Mouse (Mus musculus): ENCODE measurements around the gene Picalm. TPM values are rescaled to one million over a fixed set of nuclear protein-coding genes. Genes with fewer than 3 reads are reported as not detected.

Gene Picalm
- polyA plus RNA-seq, 1 experiment from 2014 or later = 28.0 TPM

DNA sequence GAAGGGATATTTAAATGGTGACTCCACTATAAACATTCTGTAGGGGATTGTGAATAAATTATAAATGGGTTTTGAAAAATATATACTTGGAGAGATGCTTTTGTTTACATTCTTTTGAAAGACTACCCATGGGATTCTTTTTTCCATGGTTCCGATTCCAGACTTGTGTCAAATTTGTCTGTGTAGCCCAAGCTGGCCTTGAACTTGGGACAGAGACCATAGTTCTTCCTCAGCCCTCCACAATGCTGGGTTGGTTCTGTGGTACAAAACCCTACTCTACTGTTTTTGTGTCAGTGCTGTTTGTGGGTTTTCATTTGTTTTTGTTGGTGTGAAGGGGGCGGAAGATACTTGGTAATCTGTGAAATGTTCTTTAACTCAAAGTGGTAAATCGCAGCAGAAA lies 2.3 kb downstream of the Picalm start:
- 29% methylated on average over 3 of the region's 3 CpGs for WGBS
- ATAC-seq (replicated peaks; ENCODE audit: insufficient number of reproducible peaks, insufficient read depth, low FRiP score, low read depth) = no peak
- H3K27me3 ChIP-seq = no peaks in the 10 kb centered on the region

GRCm38 (mm10) chr7:90136736-90137135 lies 6.7 kb downstream of the Picalm start:
- no peak for ATAC-seq (replicated peaks; ENCODE audit: insufficient number of reproducible peaks, insufficient read depth, low FRiP score, low read depth)
- no peaks in the 10 kb centered on the region for H3K9me3 ChIP-seq (replicated peaks)
- no peaks in the 10 kb centered on the region for H3K36me3 ChIP-seq
- H3K4me3 ChIP-seq = no peak overlapping the region
- WGBS = 83% methylated on average over 3 of the region's 3 CpGs
- H3K27ac ChIP-seq = no peak overlapping the region
- no peaks in the 10 kb centered on the region for H3K27me3 ChIP-seq
- H3K4me1 ChIP-seq (replicated peaks) = peaks cover 39% of the 10 kb centered on the region
- no peak overlapping the region for H3K4me2 ChIP-seq
- no peak overlapping the region for H3K9ac ChIP-seq

More for the DNA sequence above, 2.3 kb downstream of the Picalm start:
- Histone ChIP-seq H3K4me3 (peak overlapping the region; percentile 97), H3K36me3 (no peaks in the 10 kb centered on the region), H3K9me3 (replicated peaks) (no peaks in the 10 kb centered on the region), H3K4me2 (peak overlapping the region; percentile 87), H3K4me1 (replicated peaks) (peaks cover 22% of the 10 kb centered on the region), H3K9ac (peak overlapping the region; percentile 99), H3K27ac (peak overlapping the region; percentile 100)

GRCm38 (mm10) chr7:90138359-90138758 lies 8.3 kb downstream of the Picalm start:
- no peak overlapping the region for H3K4me2 ChIP-seq
- no peak overlapping the region for H3K9ac ChIP-seq
- no peak overlapping the region for H3K27ac ChIP-seq
- peaks cover 45% of the 10 kb centered on the region for H3K4me1 ChIP-seq (replicated peaks)
- no peak overlapping the region for H3K4me3 ChIP-seq
- no peaks in the 10 kb centered on the region for H3K27me3 ChIP-seq
- no peak for ATAC-seq (replicated peaks; ENCODE audit: insufficient number of reproducible peaks, insufficient read depth, low FRiP score, low read depth)
- no peaks in the 10 kb centered on the region for H3K9me3 ChIP-seq (replicated peaks)
- H3K36me3 ChIP-seq = no peaks in the 10 kb centered on the region
- 62% methylated on average over 4 of the region's 4 CpGs for WGBS

GRCm38 (mm10) chr7:90140290-90140689 lies 10.3 kb downstream of the Picalm start:
- ATAC-seq (replicated peaks; ENCODE audit: insufficient number of reproducible peaks, insufficient read depth, low FRiP score, low read depth) = no peak
- Histone ChIP-seq H3K27me3 (no peaks in the 10 kb centered on the region), H3K4me1 (replicated peaks) (peaks cover 46% of the 10 kb centered on the region), H3K9me3 (replicated peaks) (no peaks in the 10 kb centered on the region), H3K27ac (no peak overlapping the region), H3K9ac (no peak overlapping the region), H3K4me3 (no peak overlapping the region), H3K4me2 (no peak overlapping the region), H3K36me3 (no peaks in the 10 kb centered on the region)
- WGBS = 69% methylated on average over 3 of the region's 3 CpGs

DNA sequence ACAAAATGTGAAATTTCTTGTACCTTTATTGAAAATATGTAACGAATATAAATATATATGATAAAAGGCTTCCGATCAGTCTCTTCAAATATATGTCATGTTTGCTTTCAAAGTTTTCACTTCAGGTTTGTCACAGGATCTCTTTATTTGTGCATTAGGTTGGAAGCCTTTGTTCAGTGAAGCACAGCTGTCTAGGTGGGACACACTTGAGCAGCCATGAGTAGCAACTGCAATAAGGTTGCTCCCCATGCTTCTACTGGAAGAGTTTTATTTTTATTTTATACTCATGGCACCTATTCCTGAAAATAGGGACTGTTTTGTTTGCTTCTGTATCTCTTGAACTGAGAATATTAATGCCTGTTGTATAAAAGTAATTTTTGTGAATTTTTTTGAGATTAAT lies 14.3 kb downstream of the Picalm start:
- Histone ChIP-seq H3K4me1 (replicated peaks) (peaks cover 58% of the 10 kb centered on the region), H3K4me2 (no peak overlapping the region), H3K4me3 (no peak overlapping the region), H3K27me3 (no peaks in the 10 kb centered on the region), H3K9ac (no peak overlapping the region), H3K27ac (no peak overlapping the region), H3K36me3 (no peaks in the 10 kb centered on the region), H3K9me3 (replicated peaks) (no peaks in the 10 kb centered on the region)
- ATAC-seq (replicated peaks; ENCODE audit: insufficient number of reproducible peaks, insufficient read depth, low FRiP score, low read depth) = no peak
- WGBS = 81% methylated on average over 2 of the region's 2 CpGs

- H3K4me1 ChIP-seq (replicated peaks) = peaks cover 55% of the 10 kb centered on the region
- no peaks in the 10 kb centered on the region for H3K27me3 ChIP-seq
- no peak overlapping the region for H3K27ac ChIP-seq
- H3K4me3 ChIP-seq = no peak overlapping the region
- H3K9ac ChIP-seq = no peak overlapping the region
- ATAC-seq (replicated peaks; ENCODE audit: insufficient number of reproducible peaks, insufficient read depth, low FRiP score, low read depth) = no peak
- no peak overlapping the region for H3K4me2 ChIP-seq
- WGBS = 54% methylated on average over 2 of the region's 2 CpGs
- H3K36me3 ChIP-seq = no peaks in the 10 kb centered on the region
- H3K9me3 ChIP-seq (replicated peaks) = no peaks in the 10 kb centered on the region
These were observed 15.0 kb downstream of the Picalm start for GRCm38 (mm10) chr7:90144971-90145370.

DNA sequence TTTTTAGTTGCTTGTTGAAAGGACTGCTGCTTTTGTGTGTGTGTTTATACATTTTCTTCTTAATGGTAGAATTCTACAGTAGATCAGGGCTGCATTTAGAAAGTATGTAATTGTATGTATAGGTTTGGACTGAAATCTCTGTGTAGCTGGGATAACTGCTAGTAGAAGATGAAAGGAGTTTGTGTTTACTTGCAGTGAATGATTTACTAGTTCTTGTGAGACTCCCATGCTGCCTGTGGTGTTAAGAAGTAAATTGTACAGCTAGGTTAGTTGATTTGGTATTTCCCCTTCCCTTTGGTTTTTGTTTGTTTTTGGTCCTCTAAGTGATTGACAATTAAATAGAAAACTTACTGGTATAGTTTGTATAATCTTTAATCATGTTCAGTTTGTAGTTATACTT lies 15.4 kb downstream of the Picalm start:
- Histone ChIP-seq H3K27ac (peak overlapping the region; percentile 88), H3K4me2 (peak overlapping the region; percentile 27; the same call in 1 of the 2 replicates), H3K4me1 (replicated peaks) (peaks cover 55% of the 10 kb centered on the region)

DNA sequence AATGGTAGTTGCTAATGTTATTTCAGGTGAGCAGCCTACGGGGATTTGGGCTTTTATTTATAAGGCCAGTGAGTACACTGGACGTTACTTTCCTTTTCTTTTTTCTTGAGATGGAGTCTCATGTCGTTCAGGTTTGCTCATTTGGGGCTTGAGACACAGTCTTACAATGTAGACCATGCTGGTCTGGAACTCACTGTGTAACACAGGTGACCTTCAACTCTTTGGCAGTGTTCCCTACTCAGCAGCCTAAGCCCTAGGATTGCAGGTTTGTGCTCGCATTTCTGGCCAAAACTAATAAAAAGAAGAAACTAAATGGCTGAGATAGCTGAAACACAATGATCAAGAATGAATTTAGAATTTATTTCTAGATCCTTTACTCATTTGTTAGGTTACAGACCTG lies 15.9 kb downstream of the Picalm start:
- peak overlapping the region; percentile 47 for H3K4me2 ChIP-seq
- peaks cover 54% of the 10 kb centered on the region for H3K4me1 ChIP-seq (replicated peaks)
- no peak overlapping the region for H3K4me3 ChIP-seq
- ATAC-seq (replicated peaks; ENCODE audit: insufficient number of reproducible peaks, insufficient read depth, low FRiP score, low read depth) = peak; percentile 80
- peak overlapping the region; percentile 29 for H3K9ac ChIP-seq
- H3K27ac ChIP-seq = peak overlapping the region; percentile 88
- no peaks in the 10 kb centered on the region for H3K27me3 ChIP-seq
- H3K36me3 ChIP-seq = no peaks in the 10 kb centered on the region
- no peaks in the 10 kb centered on the region for H3K9me3 ChIP-seq (replicated peaks)
- WGBS = 23% methylated on average over 4 of the region's 4 CpGs

More for the DNA sequence above, 15.4 kb downstream of the Picalm start:
- no peaks in the 10 kb centered on the region for H3K36me3 ChIP-seq
- no peak overlapping the region for H3K4me3 ChIP-seq
- H3K9ac ChIP-seq = no peak overlapping the region
- no peaks in the 10 kb centered on the region for H3K9me3 ChIP-seq (replicated peaks)
- no peaks in the 10 kb centered on the region for H3K27me3 ChIP-seq
- ATAC-seq (replicated peaks; ENCODE audit: insufficient number of reproducible peaks, insufficient read depth, low FRiP score, low read depth) = no peak

GRCm38 (mm10) chr7:90146321-90146720 lies 16.3 kb downstream of the Picalm start:
- ATAC-seq (replicated peaks; ENCODE audit: insufficient number of reproducible peaks, insufficient read depth, low FRiP score, low read depth) = peak; percentile 89
- H3K4me3 ChIP-seq = no peak overlapping the region
- H3K27me3 ChIP-seq = no peaks in the 10 kb centered on the region
- H3K9me3 ChIP-seq (replicated peaks) = no peaks in the 10 kb centered on the region
- H3K36me3 ChIP-seq = no peaks in the 10 kb centered on the region
- H3K4me1 ChIP-seq (replicated peaks) = peaks cover 50% of the 10 kb centered on the region
- H3K27ac ChIP-seq = peak overlapping the region; percentile 88
- H3K9ac ChIP-seq = peak overlapping the region; percentile 29
- peak overlapping the region; percentile 47 for H3K4me2 ChIP-seq
- WGBS = 12% methylated on average over 1 of the region's 1 CpGs

GRCm38 (mm10) chr7:90148023-90148422 lies 18.0 kb downstream of the Picalm start:
- peaks cover 47% of the 10 kb centered on the region for H3K4me1 ChIP-seq (replicated peaks)
- H3K4me3 ChIP-seq = no peak overlapping the region
- H3K27ac ChIP-seq = peak overlapping the region; percentile 22; the same call in 1 of the 2 replicates
- H3K27me3 ChIP-seq = no peaks in the 10 kb centered on the region
- WGBS = 17% methylated on average over 2 of the region's 2 CpGs
- H3K36me3 ChIP-seq = no peaks in the 10 kb centered on the region
- H3K4me2 ChIP-seq = no peak overlapping the region
- ATAC-seq (replicated peaks; ENCODE audit: insufficient number of reproducible peaks, insufficient read depth, low FRiP score, low read depth) = no peak
- no peaks in the 10 kb centered on the region for H3K9me3 ChIP-seq (replicated peaks)
- H3K9ac ChIP-seq = no peak overlapping the region

DNA sequence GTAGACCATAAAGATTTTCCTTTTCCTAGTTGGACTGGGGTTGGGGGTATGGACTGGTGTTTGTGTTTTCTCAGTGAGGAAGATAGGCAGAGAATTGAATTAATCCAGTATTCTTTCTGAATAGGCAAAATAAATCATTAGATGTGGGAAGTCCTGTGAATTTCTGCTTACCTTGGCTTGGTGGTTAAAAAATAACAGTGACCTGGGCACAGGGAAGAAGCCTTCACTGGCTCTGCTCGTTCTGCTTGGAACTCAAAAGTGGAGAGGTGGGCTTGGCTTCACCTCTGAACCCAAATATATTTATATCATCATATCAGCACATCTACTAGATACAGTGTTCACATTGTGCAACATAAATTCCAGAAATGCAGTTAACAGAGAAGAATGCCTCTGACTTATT lies 18.5 kb downstream of the Picalm start:
- no peaks in the 10 kb centered on the region for H3K36me3 ChIP-seq
- H3K27me3 ChIP-seq = no peaks in the 10 kb centered on the region
- H3K4me2 ChIP-seq = no peak overlapping the region
- WGBS = 31% methylated on average over 1 of the region's 1 CpGs
- ATAC-seq (replicated peaks; ENCODE audit: insufficient number of reproducible peaks, insufficient read depth, low FRiP score, low read depth) = no peak
- no peaks in the 10 kb centered on the region for H3K9me3 ChIP-seq (replicated peaks)
- no peak overlapping the region for H3K9ac ChIP-seq
- peaks cover 44% of the 10 kb centered on the region for H3K4me1 ChIP-seq (replicated peaks)
- peak overlapping the region; percentile 22; the same call in 1 of the 2 replicates for H3K27ac ChIP-seq
- H3K4me3 ChIP-seq = no peak overlapping the region

DNA sequence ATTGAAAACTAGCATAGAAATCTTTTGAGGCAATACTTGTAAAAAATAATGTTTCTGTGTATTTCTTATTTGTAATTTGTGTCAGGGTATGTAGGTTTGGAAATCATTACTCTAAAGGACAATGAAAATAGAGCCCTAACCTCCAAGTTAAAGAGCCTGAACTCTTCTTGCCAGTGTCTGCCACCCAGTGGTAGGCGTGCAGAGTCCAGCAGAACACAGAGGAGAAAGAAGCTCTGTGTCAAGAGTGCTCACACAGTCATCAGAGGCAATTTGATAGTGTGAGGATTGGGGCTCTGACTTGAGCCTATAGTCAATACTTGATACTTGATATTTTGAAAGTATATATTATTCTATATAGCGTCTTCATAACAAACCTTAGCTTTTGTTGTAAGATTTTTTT lies 20.3 kb downstream of the Picalm start:
- H3K9ac ChIP-seq = no peak overlapping the region
- H3K4me1 ChIP-seq (replicated peaks) = peaks cover 39% of the 10 kb centered on the region
- H3K27ac ChIP-seq = no peak overlapping the region
- no peaks in the 10 kb centered on the region for H3K27me3 ChIP-seq
- no peak overlapping the region for H3K4me2 ChIP-seq
- H3K4me3 ChIP-seq = no peak overlapping the region
- WGBS = 33% methylated on average over 2 of the region's 2 CpGs
- peak; percentile 67; the same call in 1 of the 2 replicates for ATAC-seq (replicated peaks; ENCODE audit: insufficient number of reproducible peaks, insufficient read depth, low FRiP score, low read depth)
- H3K9me3 ChIP-seq (replicated peaks) = no peaks in the 10 kb centered on the region
- no peaks in the 10 kb centered on the region for H3K36me3 ChIP-seq

Data from heart, embryonic 15.5 days (tissue).